Mouse (Mus musculus): ENCODE data around the gene Arid3c.
"Not testable (repeated sequence)": the region's sequence is repeated elsewhere in the genome, so short reads cannot be mapped to it uniquely, and the experiment has no call there.

- not testable (repeated sequence) for TF ChIP-seq GATA1 (IDR thresholded peaks at IDR 0.05; ENCODE audit: borderline replicate concordance, low read length); FLI1 (IDR thresholded peaks at IDR 0.05; ENCODE audit: low read length)
Measured at GRCm38 (mm10) chr4:41696930-41697841, 33.8 kb downstream of the Arid3c start, which contains the start of gene Cntfr.
